Mouse (Mus musculus) neural tube, embryonic 12.5 days (tissue): ENCODE data around the gene Mep1a. TPM values are rescaled to one million over a fixed set of nuclear protein-coding genes. Genes with fewer than 3 reads are reported as not detected.
"Not testable (repeated sequence)": the region's sequence is repeated elsewhere in the genome, so short reads cannot be mapped to it uniquely, and the experiment has no call there.

ENCODE experiments used
- ATAC-seq: fragments of 200-750 bp; cut with Nextera tagmentation; 2 replicates; pipeline ENCODE4 v1.8.0; 2017; ENCODE audit warnings: low read depth, mild to moderate bottlenecking, moderate TSS enrichment, moderate library complexity; ENCODE audit not compliant: low FRiP score
- H3K27ac ChIP-seq: fragments of 300-500 bp; sonication (generic); 2 replicates; pipeline ENCODE4 v1.5.1; 2016
- H3K27me3 ChIP-seq: fragments of 300-500 bp; sonication (generic); replicated peaks from 2 replicates; pipeline ENCODE4 v1.6.1; 2016; ENCODE audit warnings: mild to moderate bottlenecking
- H3K36me3 ChIP-seq: fragments of 300-500 bp; sonication (generic); 2 replicates; pipeline ENCODE4 v1.6.1; 2016; ENCODE audit warnings: mild to moderate bottlenecking
- H3K4me1 ChIP-seq: fragments of 300-500 bp; sonication (generic); 2 replicates; pipeline ENCODE4 v1.6.1; 2016
- H3K4me2 ChIP-seq: fragments of 300-500 bp; sonication (generic); replicated peaks from 2 replicates; pipeline ENCODE4 v1.6.1; 2016; ENCODE audit warnings: mild to moderate bottlenecking
- H3K4me3 ChIP-seq: fragments of 300-500 bp; sonication (generic); 2 replicates; pipeline ENCODE4 v1.5.1; 2016
- H3K9ac ChIP-seq: fragments of 300-500 bp; sonication (generic); 2 replicates; pipeline ENCODE4 v1.6.1; 2016; ENCODE audit warnings: mild to moderate bottlenecking
- H3K9me3 ChIP-seq: fragments of 300-500 bp; sonication (generic); 2 replicates; pipeline ENCODE4 v1.6.1; 2016; ENCODE audit warnings: mild to moderate bottlenecking
- WGBS: fragments of 180-500 bp; shearing (Covaris S2); methylation state at CpG from one replicate; pipeline ENCODE4 v1.1.7; 2016; 5-methylcytosine and 5-hydroxymethylcytosine counted together
- polyA plus RNA-seq: library from polyadenylated mRNA; unstranded; fragments of >200 nt; fragmentation: Nextera tagmentation; extraction: Ambion mirVana; gene quantifications from 2 replicates; pipeline ENCODE4 v1.2.1, GENCODE M21; 2016

The Mep1a gene
- polyA plus RNA-seq, 1 experiment from 2014 or later, result not detected

DNA sequence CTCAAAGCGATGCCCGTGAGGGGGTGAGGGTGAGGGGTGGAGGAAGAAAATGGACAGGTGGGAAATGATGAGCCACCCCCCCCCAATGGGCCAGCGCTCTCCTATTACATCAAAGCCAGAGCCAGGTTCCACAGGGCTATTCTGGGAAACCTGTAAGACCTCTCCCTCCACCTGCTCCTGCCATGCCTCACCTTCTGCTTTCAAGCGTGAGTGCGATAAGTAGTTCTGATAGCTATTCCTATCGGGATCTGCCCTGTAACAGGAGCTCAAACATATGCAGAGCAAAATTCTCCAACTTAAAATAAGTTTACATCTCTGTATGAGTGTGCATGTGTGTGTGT, 2.0 kb upstream of the Mep1a start:
- no peak overlapping the region for H3K4me2 ChIP-seq
- H3K36me3 ChIP-seq, result no peaks in the 10 kb centered on the region
- no peaks in the 10 kb centered on the region for H3K9me3 ChIP-seq
- H3K4me1 ChIP-seq, result no peaks in the 10 kb centered on the region
- 79% methylated on average over 6 of the region's 6 CpGs for WGBS
- ATAC-seq, result no peak
- no peaks in the 10 kb centered on the region for H3K27me3 ChIP-seq
- no peak overlapping the region for H3K27ac ChIP-seq
- H3K9ac ChIP-seq, result no peak overlapping the region
- H3K4me3 ChIP-seq, result no peak overlapping the region

DNA sequence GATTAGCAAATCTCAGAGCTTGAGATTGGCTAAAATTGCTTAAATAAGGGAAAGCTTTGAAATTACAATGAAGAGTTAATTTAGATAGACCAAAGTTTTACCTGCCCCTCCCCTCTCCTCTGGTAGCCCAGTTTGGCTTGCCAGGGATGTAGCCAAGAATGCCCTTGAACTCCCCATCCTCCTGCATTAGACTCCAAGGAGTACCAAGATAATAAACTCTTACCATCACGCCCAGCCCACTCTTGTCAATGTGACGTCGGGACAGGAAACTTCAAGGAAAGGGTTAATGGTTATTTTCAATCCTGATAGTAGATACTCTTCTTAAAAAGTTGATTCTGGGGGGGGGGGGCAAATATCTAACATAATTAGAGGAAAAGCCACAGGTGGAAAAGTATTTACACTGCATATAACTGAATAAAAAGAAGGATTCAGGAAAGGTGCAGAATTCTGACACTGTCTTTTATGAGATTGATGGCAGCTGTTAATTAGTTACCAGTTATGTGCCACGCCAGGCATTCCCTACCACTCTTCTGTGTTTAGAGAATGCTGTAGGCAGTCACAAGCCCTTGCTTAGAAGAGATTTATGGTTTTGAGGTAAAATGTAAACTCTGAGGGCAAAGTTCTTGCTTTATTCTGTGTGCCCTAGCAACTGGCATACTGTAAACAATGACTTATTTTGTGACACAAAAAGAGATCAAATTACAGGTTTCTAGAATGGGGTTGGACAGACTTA, 1.4 kb upstream of the Mep1a start:
- Histone ChIP-seq H3K4me2 (no peak overlapping the region), H3K36me3 (no peaks in the 10 kb centered on the region), H3K9ac (no peak overlapping the region), H3K9me3 (no peaks in the 10 kb centered on the region), H3K27ac (no peak overlapping the region), H3K4me1 (no peaks in the 10 kb centered on the region), H3K27me3 (no peaks in the 10 kb centered on the region), H3K4me3 (no peak overlapping the region)
- no peak for ATAC-seq
- WGBS, result 57% methylated on average over 4 of the region's 4 CpGs

DNA sequence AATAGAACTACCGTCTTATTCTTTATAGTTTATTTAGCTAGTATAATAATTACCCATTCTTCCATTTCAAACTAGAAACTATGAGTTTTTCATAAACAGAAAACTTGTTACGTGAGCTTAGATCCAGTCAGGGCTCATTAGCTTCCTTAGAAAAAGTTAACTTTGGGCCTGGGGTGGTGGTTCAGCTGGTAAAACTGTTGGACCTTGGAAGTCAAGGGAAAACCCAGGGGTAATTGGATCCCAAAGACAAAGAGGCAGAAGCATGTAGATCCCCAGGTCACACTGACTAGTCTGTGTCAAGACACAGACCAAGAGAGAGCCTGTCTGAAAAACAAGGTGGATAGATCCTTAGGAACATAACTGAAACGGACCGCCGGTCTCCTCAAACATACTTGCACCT, 981 bp downstream of the Mep1a start:
- ATAC-seq, result no peak
- H3K27ac ChIP-seq, result no peak overlapping the region
- no peaks in the 10 kb centered on the region for H3K4me1 ChIP-seq
- H3K36me3 ChIP-seq, result no peaks in the 10 kb centered on the region
- no peaks in the 10 kb centered on the region for H3K9me3 ChIP-seq
- no peak overlapping the region for H3K4me2 ChIP-seq
- H3K4me3 ChIP-seq, result no peak overlapping the region
- no peak overlapping the region for H3K9ac ChIP-seq
- H3K27me3 ChIP-seq, result no peaks in the 10 kb centered on the region
- 95% methylated on average over 5 of the region's 5 CpGs for WGBS

DNA sequence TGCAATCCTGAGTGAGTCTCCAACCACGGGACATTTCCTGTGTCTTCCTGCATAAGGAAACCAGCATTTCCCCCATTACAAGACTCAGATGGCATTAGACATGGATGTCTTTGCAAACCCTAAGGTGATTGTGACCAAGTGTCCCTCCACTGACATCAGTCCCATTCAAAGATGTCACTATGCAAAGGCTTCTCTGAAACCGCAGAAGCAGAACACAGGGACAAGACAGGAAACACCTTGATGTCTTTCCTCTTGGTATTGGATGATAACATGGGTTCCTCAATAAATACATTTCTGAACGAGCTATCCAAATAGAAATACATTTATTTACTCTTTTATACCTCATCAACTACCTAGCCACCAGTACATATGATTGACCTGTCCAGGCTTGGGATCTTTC, 1.4 kb downstream of the Mep1a start:
- 85% methylated on average over 3 of the region's 3 CpGs for WGBS
- ATAC-seq, result no peak

DNA sequence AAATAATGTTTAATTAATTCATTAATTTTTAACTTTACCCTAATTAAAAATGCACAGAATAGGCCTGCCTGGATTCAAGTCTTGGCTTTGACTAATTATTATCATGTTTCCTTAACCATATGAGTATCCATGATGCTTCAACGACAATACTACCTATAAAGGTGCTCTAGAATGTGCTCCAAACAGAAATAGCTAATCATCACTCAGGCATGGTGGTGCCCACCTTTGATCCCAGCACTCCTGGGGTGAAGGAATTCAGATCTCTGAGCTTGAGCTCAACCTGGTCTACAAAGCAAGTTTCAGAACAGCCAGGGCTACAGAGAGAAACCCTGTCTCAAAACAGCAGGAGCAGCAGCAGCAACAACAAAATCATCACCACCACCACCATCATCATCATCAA, 2.1 kb downstream of the Mep1a start:
- no peak for ATAC-seq
- 74% methylated on average over 1 of the region's 1 CpGs for WGBS
- Histone ChIP-seq H3K27me3 (no peaks in the 10 kb centered on the region), H3K4me1 (no peaks in the 10 kb centered on the region), H3K36me3 (no peaks in the 10 kb centered on the region), H3K4me2 (no peak overlapping the region), H3K9ac (no peak overlapping the region), H3K4me3 (no peak overlapping the region), H3K9me3 (no peaks in the 10 kb centered on the region), H3K27ac (no peak overlapping the region)

More for the DNA sequence above, 1.4 kb downstream of the Mep1a start:
- no peak overlapping the region for H3K9ac ChIP-seq
- H3K4me3 ChIP-seq, result no peak overlapping the region
- H3K36me3 ChIP-seq, result no peaks in the 10 kb centered on the region
- no peak overlapping the region for H3K4me2 ChIP-seq
- no peaks in the 10 kb centered on the region for H3K27me3 ChIP-seq
- H3K27ac ChIP-seq, result no peak overlapping the region
- no peaks in the 10 kb centered on the region for H3K4me1 ChIP-seq
- no peaks in the 10 kb centered on the region for H3K9me3 ChIP-seq

DNA sequence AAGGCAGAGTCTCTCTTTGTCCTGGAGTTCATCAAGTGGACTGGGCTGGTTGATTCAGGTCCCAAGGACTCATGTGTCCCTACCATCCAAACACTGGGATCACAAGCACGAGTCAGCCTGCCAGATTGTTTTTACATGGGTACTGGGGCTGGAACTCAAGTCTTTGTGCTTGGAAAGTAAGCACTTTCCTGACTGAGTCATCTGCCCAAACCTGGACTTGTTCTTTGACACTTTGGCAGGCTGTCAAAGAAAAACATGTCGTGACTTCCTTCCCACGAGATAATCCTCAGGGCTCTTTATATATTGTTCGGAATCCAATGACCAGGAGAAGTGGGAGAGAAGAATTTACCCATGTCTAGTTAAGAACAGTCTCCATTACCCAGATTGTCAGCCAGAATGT, 5.1 kb downstream of the Mep1a start:
- Histone ChIP-seq H3K27me3 (no peaks in the 10 kb centered on the region), H3K4me1 (no peaks in the 10 kb centered on the region), H3K4me3 (no peak overlapping the region), H3K36me3 (no peaks in the 10 kb centered on the region), H3K27ac (no peak overlapping the region), H3K9ac (no peak overlapping the region), H3K9me3 (no peaks in the 10 kb centered on the region), H3K4me2 (no peak overlapping the region)
- WGBS, result 88% methylated on average over 4 of the region's 4 CpGs
- ATAC-seq, result no peak

DNA sequence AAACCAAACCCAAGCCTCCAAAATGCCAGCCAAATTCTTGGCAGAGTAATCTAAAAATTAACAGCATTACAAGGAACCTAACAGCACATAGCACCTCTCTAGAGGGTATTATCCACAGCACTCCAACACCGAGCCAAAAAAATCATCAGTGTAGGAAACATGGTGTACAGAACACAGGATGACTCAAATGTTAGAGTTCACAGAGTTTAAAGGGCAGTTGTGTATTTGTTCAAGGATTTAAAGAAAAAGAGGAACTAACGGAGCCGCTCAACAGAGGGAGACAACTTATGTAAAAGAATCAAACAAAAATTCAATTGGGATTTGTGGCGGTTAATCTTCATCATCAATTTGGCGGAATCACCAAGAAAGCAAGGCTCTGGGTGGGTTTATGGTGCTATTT, 7.1 kb downstream of the Mep1a start:
- H3K27me3 ChIP-seq, result no peaks in the 10 kb centered on the region
- 93% methylated on average over 5 of the region's 5 CpGs for WGBS
- H3K36me3 ChIP-seq, result no peaks in the 10 kb centered on the region
- H3K4me3 ChIP-seq, result no peak overlapping the region
- no peak for ATAC-seq
- no peaks in the 10 kb centered on the region for H3K9me3 ChIP-seq
- no peak overlapping the region for H3K27ac ChIP-seq
- H3K4me1 ChIP-seq, result no peaks in the 10 kb centered on the region
- H3K4me2 ChIP-seq, result no peak overlapping the region
- H3K9ac ChIP-seq, result no peak overlapping the region

DNA sequence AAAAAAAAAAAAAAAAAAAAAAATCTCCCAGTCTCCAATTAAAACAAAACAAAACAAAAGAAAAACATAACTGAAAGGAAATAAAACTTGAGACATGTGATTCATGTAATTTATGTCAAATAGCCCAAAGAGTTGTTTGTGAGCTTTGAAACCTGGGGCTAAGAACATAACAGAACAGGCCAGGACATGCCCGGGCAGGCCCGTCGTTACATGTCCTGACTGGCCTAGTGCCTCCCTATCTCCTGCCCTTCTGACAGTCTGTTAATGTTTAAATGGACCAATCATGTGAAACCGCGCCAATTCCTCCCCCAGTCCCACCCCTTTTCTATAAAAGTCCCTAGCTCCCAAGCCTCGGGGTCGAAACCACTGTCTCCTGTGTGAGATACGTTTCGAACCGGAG, 12.2 kb downstream of the Mep1a start:
- not testable (repeated sequence) for H3K27ac ChIP-seq, H3K36me3 ChIP-seq, ATAC-seq, H3K4me3 ChIP-seq, H3K9me3 ChIP-seq, H3K4me2 ChIP-seq, H3K4me1 ChIP-seq, H3K27me3 ChIP-seq, H3K9ac ChIP-seq
- 96% methylated on average over 8 of the region's 10 CpGs for WGBS

DNA sequence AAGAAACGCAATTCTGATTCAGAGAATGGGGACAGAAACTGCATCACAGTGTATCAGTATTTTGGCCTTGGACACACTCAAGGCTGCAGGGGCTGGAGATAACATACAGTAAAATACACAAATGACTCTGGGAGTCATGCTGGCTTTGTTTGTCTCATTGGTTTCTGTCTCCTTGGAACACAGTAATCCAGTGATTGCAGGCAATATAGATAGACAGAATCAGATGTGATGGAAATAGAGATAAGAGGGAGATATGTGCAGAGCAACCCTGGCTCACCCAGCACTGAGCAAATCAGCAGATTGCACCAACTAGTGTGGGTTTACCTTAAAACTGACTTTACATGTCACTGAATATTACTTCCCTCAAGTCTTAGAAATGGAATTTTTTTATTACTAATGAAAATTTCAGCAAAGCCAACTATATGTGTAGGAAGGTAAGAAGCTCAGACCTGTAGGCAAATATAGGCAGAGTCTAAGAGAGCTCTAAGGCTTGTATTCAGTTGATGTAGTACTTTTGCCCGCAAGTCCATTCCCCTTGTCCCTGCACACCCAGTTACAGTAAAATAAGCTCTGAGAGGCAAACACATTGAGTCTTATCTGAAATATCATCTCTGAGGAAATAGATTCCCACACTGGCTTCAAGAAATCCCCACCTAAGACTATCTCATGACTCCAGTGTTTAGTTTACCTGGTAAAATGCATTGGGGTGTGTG, 14.0 kb downstream of the Mep1a start:
- 94% methylated on average over 2 of the region's 2 CpGs for WGBS
- no peaks in the 10 kb centered on the region for H3K36me3 ChIP-seq

DNA sequence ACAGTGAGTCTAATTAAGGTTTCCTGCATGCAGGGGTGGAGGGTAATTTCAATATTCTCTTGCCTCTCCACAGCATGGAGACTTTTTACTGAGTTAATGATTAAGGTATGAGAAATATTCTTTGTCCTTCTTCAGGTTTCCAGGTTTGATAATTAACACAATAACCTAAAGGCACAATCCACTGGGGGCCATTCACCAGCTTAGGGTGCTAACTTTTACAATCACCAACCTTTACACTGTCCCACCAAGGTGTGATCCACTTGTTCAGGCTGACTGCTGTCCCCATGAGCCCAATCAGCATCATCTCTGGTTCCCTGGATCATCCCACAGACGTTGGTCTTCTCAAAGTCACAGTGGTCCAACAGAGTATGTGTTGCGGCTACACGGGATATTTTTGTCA, 16.6 kb downstream of the Mep1a start:
- Histone ChIP-seq H3K4me3 (no peak overlapping the region), H3K4me1 (no peaks in the 10 kb centered on the region), H3K27ac (no peak overlapping the region), H3K9me3 (no peaks in the 10 kb centered on the region), H3K27me3 (no peaks in the 10 kb centered on the region), H3K36me3 (no peaks in the 10 kb centered on the region), H3K9ac (no peak overlapping the region), H3K4me2 (no peak overlapping the region)
- WGBS, result 88% methylated on average over 3 of the region's 3 CpGs
- ATAC-seq, result no peak

More for the DNA sequence above, 14.0 kb downstream of the Mep1a start:
- H3K9me3 ChIP-seq, result no peaks in the 10 kb centered on the region
- no peak overlapping the region for H3K4me2 ChIP-seq
- no peak overlapping the region for H3K9ac ChIP-seq
- no peak overlapping the region for H3K27ac ChIP-seq
- H3K27me3 ChIP-seq, result no peaks in the 10 kb centered on the region
- H3K4me3 ChIP-seq, result no peak overlapping the region
- no peak for ATAC-seq
- H3K4me1 ChIP-seq, result no peaks in the 10 kb centered on the region

DNA sequence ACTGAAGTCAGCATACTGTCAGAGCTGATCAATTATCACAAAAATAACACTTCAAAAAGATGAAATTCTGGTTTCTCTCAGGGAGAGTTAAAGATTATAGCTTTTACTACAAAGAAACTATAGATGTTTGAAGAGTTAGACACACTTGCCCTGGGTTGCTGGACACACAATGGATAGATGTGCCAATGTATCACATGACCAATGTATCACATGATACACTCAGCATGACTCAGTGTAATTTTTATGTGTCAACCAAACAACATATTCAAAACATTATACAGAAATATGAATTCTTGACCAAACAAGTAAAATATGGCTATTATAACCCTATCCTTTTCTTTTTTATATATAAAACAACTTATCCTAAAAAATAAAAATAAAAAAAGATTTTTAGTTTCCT, 25.0 kb downstream of the Mep1a start:
- Histone ChIP-seq H3K27me3 (no peaks in the 10 kb centered on the region), H3K4me2 (no peak overlapping the region), H3K4me1 (no peaks in the 10 kb centered on the region), H3K9me3 (no peaks in the 10 kb centered on the region), H3K36me3 (no peaks in the 10 kb centered on the region), H3K4me3 (no peak overlapping the region), H3K27ac (no peak overlapping the region), H3K9ac (no peak overlapping the region)
- ATAC-seq, result no peak

DNA sequence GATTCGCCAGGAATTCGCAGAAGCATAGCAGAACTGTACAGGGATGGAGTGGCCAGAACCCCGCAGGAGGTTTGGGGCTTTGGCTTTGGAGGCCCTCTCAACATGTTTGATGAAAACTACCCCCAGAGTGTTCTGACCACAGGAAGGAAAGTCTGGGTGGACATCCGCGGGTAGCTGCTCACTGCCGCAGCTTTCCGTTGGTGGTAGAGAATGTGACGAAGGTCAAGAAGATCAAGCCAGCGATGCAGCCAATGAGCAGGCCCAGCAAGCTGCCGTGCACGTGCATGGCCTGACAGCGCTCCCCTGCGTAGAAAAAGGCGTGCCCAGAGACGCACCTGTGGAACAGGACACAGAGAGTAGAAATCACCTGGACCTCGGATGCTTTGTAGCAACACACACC, 27.8 kb downstream of the Mep1a start:
- no peak overlapping the region for H3K27ac ChIP-seq
- ATAC-seq, result no peak
- H3K9me3 ChIP-seq, result no peaks in the 10 kb centered on the region
- no peak overlapping the region for H3K4me3 ChIP-seq
- no peak overlapping the region for H3K9ac ChIP-seq
- H3K27me3 ChIP-seq, result no peaks in the 10 kb centered on the region
- H3K36me3 ChIP-seq, result no peaks in the 10 kb centered on the region
- no peaks in the 10 kb centered on the region for H3K4me1 ChIP-seq
- WGBS, result 92% methylated on average over 16 of the region's 16 CpGs
- no peak overlapping the region for H3K4me2 ChIP-seq

DNA sequence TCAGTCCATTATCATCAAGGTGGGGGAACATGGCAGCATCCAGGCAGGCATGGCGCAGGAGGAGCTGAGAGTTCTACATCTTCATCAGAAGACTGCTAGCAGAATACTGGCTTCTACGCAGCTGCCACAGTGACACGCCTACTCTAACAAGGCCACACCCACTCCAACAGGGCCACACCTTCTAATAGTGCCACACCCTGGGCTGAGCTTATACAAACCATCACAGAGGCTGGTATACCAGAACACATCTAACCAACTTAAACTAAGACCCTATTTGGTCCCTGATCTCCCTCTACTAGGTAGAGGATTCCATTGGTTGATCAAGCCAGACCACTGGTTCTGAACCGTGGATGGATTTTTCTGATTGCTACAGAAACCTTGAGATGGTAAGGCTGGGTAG, 30.1 kb downstream of the Mep1a start:
- no peaks in the 10 kb centered on the region for H3K36me3 ChIP-seq
- H3K27ac ChIP-seq, result no peak overlapping the region
- no peaks in the 10 kb centered on the region for H3K27me3 ChIP-seq
- H3K4me1 ChIP-seq, result no peaks in the 10 kb centered on the region
- H3K4me3 ChIP-seq, result no peak overlapping the region
- ATAC-seq, result no peak
- 90% methylated on average over 4 of the region's 4 CpGs for WGBS
- no peak overlapping the region for H3K9ac ChIP-seq
- no peaks in the 10 kb centered on the region for H3K9me3 ChIP-seq
- no peak overlapping the region for H3K4me2 ChIP-seq
